Mouse (Mus musculus) cortical plate, adult 2 months (tissue): Measurements from ENCODE around the gene Nxph4.

Source experiments
- CTCF ChIP-seq: fragments of 200-500 bp; IDR thresholded peaks from 2 replicates; pipeline ENCODE4 v1.5.1; 2011; ENCODE audit warnings: mild to moderate bottlenecking, control low read depth, low read length; ENCODE audit not compliant: insufficient read depth; ENCODE audit errors: extremely low read depth
- POLR2A ChIP-seq: fragments of 200-500 bp; IDR thresholded peaks from 2 replicates; pipeline ENCODE4 v1.6.1; 2011; ENCODE audit warnings: mild to moderate bottlenecking, low read length, control low read depth; ENCODE audit not compliant: insufficient read depth; ENCODE audit errors: extremely low read depth

- TF ChIP-seq POLR2A (no peak), CTCF (no peak)
Observed at GRCm38 (mm10) chr10:127542720-127543119, 8.4 kb upstream of the Nxph4 start.
